Mouse (Mus musculus): ENCODE measurements around the gene Nit2. TPM values are rescaled to one million over a fixed set of nuclear protein-coding genes. Genes with fewer than 3 reads are reported as not detected.

Gene Nit2
- total RNA-seq (2014; rRNA removed) (23.7 and 28.5 TPM in 2 replicates), polyA plus RNA-seq (2015; fragmentation: Nextera tagmentation; extraction: Ambion mirVana) (38.8 and 41.4 TPM in 2 replicates)

GRCm38 (mm10) chr16:57166611-57167513 lies at the start of gene Nit2:
Gene Nit2, minus strand, starts transcription at chr16:57167341.
- Histone ChIP-seq H3K4me3 (ENCODE audit: low read depth, low read length) (peak within 1 kb of the TSS; percentile 62), H3K27me3 (ENCODE audit: insufficient read depth, low read length) (no peaks in the 10 kb centered on the region), H3K27ac (ENCODE audit: low read depth, low read length) (peak within 1 kb of the TSS; percentile 60), H3K4me1 (ENCODE audit: insufficient read depth) (peaks cover 6% of the 10 kb centered on the region; the same call in 1 of the 2 replicates), H3K9ac (peak within 1 kb of the TSS; percentile 65), H3K9me3 (ENCODE audit: low read length) (no peaks in the 10 kb centered on the region), H3K4me2 (ENCODE audit: low read depth) (peak within 1 kb of the TSS; percentile 70), H3K36me3 (ENCODE audit: insufficient read depth) (peaks cover 7% of the 10 kb centered on the region)
- DNase-seq (peak; percentile 90), ATAC-seq (peak; percentile 98)
- TF ChIP-seq CTCF (IDR thresholded peaks at IDR 0.05; ENCODE audit: low read depth), result peak; percentile 73
- WGBS, result under 1% methylated on average over 57 of the region's 58 CpGs

- peaks cover 31% of the 10 kb centered on the region for H3K36me3 ChIP-seq (ENCODE audit: insufficient read depth)
- H3K27me3 ChIP-seq (ENCODE audit: insufficient read depth, low read length), result no peaks in the 10 kb centered on the region
- no peak overlapping the region for H3K4me3 ChIP-seq (ENCODE audit: low read depth, low read length)
- no peak for TF ChIP-seq CTCF (IDR thresholded peaks at IDR 0.05; ENCODE audit: low read depth)
- H3K27ac ChIP-seq (ENCODE audit: low read depth, low read length), result no peak overlapping the region
- no peaks in the 10 kb centered on the region for H3K4me1 ChIP-seq (ENCODE audit: insufficient read depth)
- no peak for DNase-seq
- no peak overlapping the region for H3K9ac ChIP-seq
- H3K9me3 ChIP-seq (ENCODE audit: low read length), result no peaks in the 10 kb centered on the region
- ATAC-seq, result no peak
- no peak overlapping the region for H3K4me2 ChIP-seq (ENCODE audit: low read depth)
These were observed 48.8 kb upstream of the Nit2 start for GRCm38 (mm10) chr16:57215957-57216356.

GRCm38 (mm10) chr16:57211037-57211436 lies 43.9 kb upstream of the Nit2 start:
- TF ChIP-seq CTCF (IDR thresholded peaks at IDR 0.05; ENCODE audit: low read depth), result no peak
- no peaks in the 10 kb centered on the region for H3K9me3 ChIP-seq (ENCODE audit: low read length)
- no peak overlapping the region for H3K27ac ChIP-seq (ENCODE audit: low read depth, low read length)
- DNase-seq (no peak), ATAC-seq (no peak)
- H3K9ac ChIP-seq, result no peak overlapping the region
- H3K27me3 ChIP-seq (ENCODE audit: insufficient read depth, low read length), result no peaks in the 10 kb centered on the region
- no peaks in the 10 kb centered on the region for H3K4me1 ChIP-seq (ENCODE audit: insufficient read depth)
- no peak overlapping the region for H3K4me2 ChIP-seq (ENCODE audit: low read depth)
- no peak overlapping the region for H3K4me3 ChIP-seq (ENCODE audit: low read depth, low read length)
- 95% methylated on average over 2 of the region's 2 CpGs for WGBS
- H3K36me3 ChIP-seq (ENCODE audit: insufficient read depth), result peaks cover 43% of the 10 kb centered on the region

GRCm38 (mm10) chr16:57208342-57208741 lies 41.2 kb upstream of the Nit2 start:
- Histone ChIP-seq H3K9me3 (ENCODE audit: low read length) (no peaks in the 10 kb centered on the region), H3K4me3 (ENCODE audit: low read depth, low read length) (no peak overlapping the region), H3K4me1 (ENCODE audit: insufficient read depth) (no peaks in the 10 kb centered on the region), H3K9ac (no peak overlapping the region), H3K36me3 (ENCODE audit: insufficient read depth) (peaks cover 39% of the 10 kb centered on the region), H3K27me3 (ENCODE audit: insufficient read depth, low read length) (no peaks in the 10 kb centered on the region), H3K4me2 (ENCODE audit: low read depth) (no peak overlapping the region), H3K27ac (ENCODE audit: low read depth, low read length) (no peak overlapping the region)
- DNase-seq, result no peak
- no peak for TF ChIP-seq CTCF (IDR thresholded peaks at IDR 0.05; ENCODE audit: low read depth)
- WGBS, result 93% methylated on average over 2 of the region's 2 CpGs
- ATAC-seq, result no peak

- Histone ChIP-seq H3K9ac (no peak overlapping the region), H3K36me3 (ENCODE audit: insufficient read depth) (peaks cover 21% of the 10 kb centered on the region), H3K9me3 (ENCODE audit: low read length) (no peaks in the 10 kb centered on the region), H3K4me3 (ENCODE audit: low read depth, low read length) (no peak overlapping the region), H3K27ac (ENCODE audit: low read depth, low read length) (no peak overlapping the region), H3K27me3 (ENCODE audit: insufficient read depth, low read length) (no peaks in the 10 kb centered on the region), H3K4me2 (ENCODE audit: low read depth) (no peak overlapping the region), H3K4me1 (ENCODE audit: insufficient read depth) (no peaks in the 10 kb centered on the region)
- WGBS, result 70% methylated on average over 3 of the region's 3 CpGs
- DNase-seq, result no peak
- TF ChIP-seq CTCF (IDR thresholded peaks at IDR 0.05; ENCODE audit: low read depth), result no peak
- no peak for ATAC-seq
These were observed 30.1 kb upstream of the Nit2 start for GRCm38 (mm10) chr16:57197281-57197680.

GRCm38 (mm10) chr16:57196590-57196989 lies 29.4 kb upstream of the Nit2 start:
- H3K9ac ChIP-seq, result no peak overlapping the region
- H3K36me3 ChIP-seq (ENCODE audit: insufficient read depth), result peaks cover 28% of the 10 kb centered on the region
- H3K4me1 ChIP-seq (ENCODE audit: insufficient read depth), result no peaks in the 10 kb centered on the region
- TF ChIP-seq CTCF (IDR thresholded peaks at IDR 0.05; ENCODE audit: low read depth), result no peak
- no peak overlapping the region for H3K4me3 ChIP-seq (ENCODE audit: low read depth, low read length)
- DNase-seq (no peak), ATAC-seq (no peak)
- no peaks in the 10 kb centered on the region for H3K9me3 ChIP-seq (ENCODE audit: low read length)
- WGBS, result 85% methylated on average over 5 of the region's 5 CpGs
- H3K27ac ChIP-seq (ENCODE audit: low read depth, low read length), result no peak overlapping the region
- H3K27me3 ChIP-seq (ENCODE audit: insufficient read depth, low read length), result no peaks in the 10 kb centered on the region
- H3K4me2 ChIP-seq (ENCODE audit: low read depth), result no peak overlapping the region

- Histone ChIP-seq H3K27ac (ENCODE audit: low read depth, low read length) (no peak overlapping the region), H3K4me2 (ENCODE audit: low read depth) (no peak overlapping the region), H3K27me3 (ENCODE audit: insufficient read depth, low read length) (no peaks in the 10 kb centered on the region), H3K4me3 (ENCODE audit: low read depth, low read length) (no peak overlapping the region), H3K9me3 (ENCODE audit: low read length) (no peaks in the 10 kb centered on the region), H3K9ac (no peak overlapping the region), H3K4me1 (ENCODE audit: insufficient read depth) (no peaks in the 10 kb centered on the region), H3K36me3 (ENCODE audit: insufficient read depth) (peaks cover 35% of the 10 kb centered on the region)
- ATAC-seq (no peak), DNase-seq (no peak)
- 87% methylated on average over 14 of the region's 14 CpGs for WGBS
- no peak for TF ChIP-seq CTCF (IDR thresholded peaks at IDR 0.05; ENCODE audit: low read depth)
These were observed 24.1 kb upstream of the Nit2 start for GRCm38 (mm10) chr16:57191214-57191613.

Data from forebrain, postnatal 0 days (tissue).